Mouse (Mus musculus): Measurements from ENCODE around the gene Ptpn18. TPM values are rescaled to one million over a fixed set of nuclear protein-coding genes. Genes with fewer than 3 reads are reported as not detected.

The Ptpn18 gene
- polyA plus RNA-seq, 1 experiment = 587 TPM

GRCm38 (mm10) chr1:34462766-34463165 lies 3.2 kb downstream of the Ptpn18 start:
- no peak overlapping the region for H3K27ac ChIP-seq (ENCODE audit: insufficient read depth, low read length)
- 23% methylated on average over 7 of the region's 7 CpGs for WGBS
- peaks cover 16% of the 10 kb centered on the region for H3K4me1 ChIP-seq (ENCODE audit: control insufficient read depth, insufficient read depth, insufficient read length)
- peak; percentile 71 to 82 for DNase-seq (ENCODE audit: low read depth in 1 of 2, low spot score in 2 of 2)
- H3K27me3 ChIP-seq (ENCODE audit: control insufficient read depth, insufficient read depth, low read length) = no peaks in the 10 kb centered on the region
- peak; percentile 79; the same call in 1 of the 2 replicates for TF ChIP-seq CTCF (IDR thresholded peaks at IDR 0.05; ENCODE audit: extremely low read depth, insufficient read depth, insufficient read length, insufficient replicate concordance)
- no peak for TF ChIP-seq POLR2A (IDR thresholded peaks at IDR 0.05; ENCODE audit: low read depth, low read length)
- no peaks in the 10 kb centered on the region for H3K36me3 ChIP-seq (ENCODE audit: control insufficient read depth, insufficient read depth, low read length)
- H3K4me3 ChIP-seq (ENCODE audit: extremely low read depth, insufficient read depth, insufficient read length) = no peak overlapping the region

GRCm38 (mm10) chr1:34464310-34464817 lies 4.8 kb downstream of the Ptpn18 start:
- Histone ChIP-seq H3K27me3 (ENCODE audit: control insufficient read depth, insufficient read depth, low read length) (no peaks in the 10 kb centered on the region), H3K36me3 (ENCODE audit: control insufficient read depth, insufficient read depth, low read length) (no peaks in the 10 kb centered on the region), H3K4me3 (ENCODE audit: extremely low read depth, insufficient read depth, insufficient read length) (peak overlapping the region; percentile 54), H3K27ac (ENCODE audit: insufficient read depth, low read length) (peak overlapping the region; percentile 66), H3K4me1 (ENCODE audit: control insufficient read depth, insufficient read depth, insufficient read length) (peaks cover 18% of the 10 kb centered on the region)
- DNase-seq (ENCODE audit: low read depth in 1 of 2, low spot score in 2 of 2) = no peak
- 8% methylated on average over 8 of the region's 8 CpGs for WGBS
- TF ChIP-seq CTCF (IDR thresholded peaks at IDR 0.05; ENCODE audit: extremely low read depth, insufficient read depth, insufficient read length, insufficient replicate concordance) (no peak), POLR2A (IDR thresholded peaks at IDR 0.05; ENCODE audit: low read depth, low read length) (no peak)

- H3K36me3 ChIP-seq (ENCODE audit: control insufficient read depth, insufficient read depth, low read length) = no peaks in the 10 kb centered on the region
- 70% methylated on average over 6 of the region's 6 CpGs for WGBS
- no peak overlapping the region for H3K4me3 ChIP-seq (ENCODE audit: extremely low read depth, insufficient read depth, insufficient read length)
- peaks cover 15% of the 10 kb centered on the region; the same call in 1 of the 2 replicates for H3K4me1 ChIP-seq (ENCODE audit: control insufficient read depth, insufficient read depth, insufficient read length)
- no peak overlapping the region for H3K27ac ChIP-seq (ENCODE audit: insufficient read depth, low read length)
- no peak for DNase-seq (ENCODE audit: low read depth in 1 of 2, low spot score in 2 of 2)
- H3K27me3 ChIP-seq (ENCODE audit: control insufficient read depth, insufficient read depth, low read length) = no peaks in the 10 kb centered on the region
- TF ChIP-seq POLR2A (IDR thresholded peaks at IDR 0.05; ENCODE audit: low read depth, low read length) (no peak), CTCF (IDR thresholded peaks at IDR 0.05; ENCODE audit: extremely low read depth, insufficient read depth, insufficient read length, insufficient replicate concordance) (no peak)
Observed at GRCm38 (mm10) chr1:34465445-34465844, 5.9 kb downstream of the Ptpn18 start.

GRCm38 (mm10) chr1:34468051-34468450 lies 8.5 kb downstream of the Ptpn18 start:
- H3K4me3 ChIP-seq (ENCODE audit: extremely low read depth, insufficient read depth, insufficient read length) = no peak overlapping the region
- no peak overlapping the region for H3K27ac ChIP-seq (ENCODE audit: insufficient read depth, low read length)
- peaks cover 17% of the 10 kb centered on the region; the same call in 1 of the 2 replicates for H3K4me1 ChIP-seq (ENCODE audit: control insufficient read depth, insufficient read depth, insufficient read length)

GRCm38 (mm10) chr1:34468500-34468899 lies 8.9 kb downstream of the Ptpn18 start:
- Histone ChIP-seq H3K4me3 (ENCODE audit: extremely low read depth, insufficient read depth, insufficient read length) (no peak overlapping the region), H3K27ac (ENCODE audit: insufficient read depth, low read length) (no peak overlapping the region), H3K36me3 (ENCODE audit: control insufficient read depth, insufficient read depth, low read length) (no peaks in the 10 kb centered on the region), H3K4me1 (ENCODE audit: control insufficient read depth, insufficient read depth, insufficient read length) (peaks cover 15% of the 10 kb centered on the region; the same call in 1 of the 2 replicates), H3K27me3 (ENCODE audit: control insufficient read depth, insufficient read depth, low read length) (no peaks in the 10 kb centered on the region)
- WGBS = 60% methylated on average over 4 of the region's 4 CpGs
- DNase-seq (ENCODE audit: low read depth in 1 of 2, low spot score in 2 of 2) = no peak
- TF ChIP-seq CTCF (IDR thresholded peaks at IDR 0.05; ENCODE audit: extremely low read depth, insufficient read depth, insufficient read length, insufficient replicate concordance) (no peak), POLR2A (IDR thresholded peaks at IDR 0.05; ENCODE audit: low read depth, low read length) (no peak)

More at GRCm38 (mm10) chr1:34468051-34468450, 8.5 kb downstream of the Ptpn18 start:
- 18% methylated on average over 3 of the region's 3 CpGs for WGBS
- no peaks in the 10 kb centered on the region for H3K36me3 ChIP-seq (ENCODE audit: control insufficient read depth, insufficient read depth, low read length)
- H3K27me3 ChIP-seq (ENCODE audit: control insufficient read depth, insufficient read depth, low read length) = no peaks in the 10 kb centered on the region
- no peak for DNase-seq (ENCODE audit: low read depth in 1 of 2, low spot score in 2 of 2)
- no peak for TF ChIP-seq CTCF (IDR thresholded peaks at IDR 0.05; ENCODE audit: extremely low read depth, insufficient read depth, insufficient read length, insufficient replicate concordance)
- TF ChIP-seq POLR2A (IDR thresholded peaks at IDR 0.05; ENCODE audit: low read depth, low read length) = no peak

GRCm38 (mm10) chr1:34469801-34470200 lies 10.2 kb downstream of the Ptpn18 start:
- TF ChIP-seq POLR2A (IDR thresholded peaks at IDR 0.05; ENCODE audit: low read depth, low read length) (no peak), CTCF (IDR thresholded peaks at IDR 0.05; ENCODE audit: extremely low read depth, insufficient read depth, insufficient read length, insufficient replicate concordance) (no peak)
- DNase-seq (ENCODE audit: low read depth in 1 of 2, low spot score in 2 of 2) = no peak
- peaks cover 7% of the 10 kb centered on the region; the same call in 1 of the 2 replicates for H3K4me1 ChIP-seq (ENCODE audit: control insufficient read depth, insufficient read depth, insufficient read length)
- H3K27ac ChIP-seq (ENCODE audit: insufficient read depth, low read length) = no peak overlapping the region
- H3K4me3 ChIP-seq (ENCODE audit: extremely low read depth, insufficient read depth, insufficient read length) = no peak overlapping the region
- no peaks in the 10 kb centered on the region for H3K27me3 ChIP-seq (ENCODE audit: control insufficient read depth, insufficient read depth, low read length)
- 90% methylated on average over 5 of the region's 5 CpGs for WGBS
- H3K36me3 ChIP-seq (ENCODE audit: control insufficient read depth, insufficient read depth, low read length) = no peaks in the 10 kb centered on the region
